Mouse (Mus musculus) stomach, embryonic 16.5 days (tissue): ENCODE measurements at regions not wholly inside any gene's neighbourhood (a gene's known extent, or its start where the extent isn't known, plus 50 kb on each side); places are given as distances from the start of the nearest gene placed in this dataset.

Experiments
- ATAC-seq: fragments of 200-750 bp; cut with Nextera tagmentation; 2 replicates; pipeline ENCODE4 v1.8.0; 2017; ENCODE audit warnings: moderate number of reproducible peaks, moderate TSS enrichment; ENCODE audit not compliant: insufficient read depth, low FRiP score
- H3K27ac ChIP-seq: fragments of 300-500 bp; sonication (generic); 2 replicates; pipeline ENCODE4 v1.5.1; 2014; ENCODE audit warnings: low read length
- H3K27me3 ChIP-seq: fragments of 300-500 bp; sonication (generic); 2 replicates; pipeline ENCODE4 v1.6.1; 2014; ENCODE audit warnings: low read length, control low read depth, mixed read lengths; ENCODE audit not compliant: control insufficient read depth, insufficient read depth
- H3K36me3 ChIP-seq: fragments of 300-500 bp; sonication (generic); 2 replicates; pipeline ENCODE4 v1.6.1; 2014; ENCODE audit warnings: low read length; ENCODE audit not compliant: control insufficient read depth, insufficient read depth
- H3K4me1 ChIP-seq: fragments of 300-500 bp; sonication (generic); 2 replicates; pipeline ENCODE4 v1.6.1; 2014; ENCODE audit warnings: low read length, control low read depth, mixed read lengths; ENCODE audit not compliant: control insufficient read depth, insufficient read depth
- H3K4me2 ChIP-seq: fragments of 300-500 bp; sonication (generic); 2 replicates; pipeline ENCODE4 v1.6.1; 2014; ENCODE audit warnings: low read depth, low read length, mixed read lengths
- H3K4me3 ChIP-seq: fragments of 300-500 bp; sonication (generic); replicated peaks from 2 replicates; pipeline ENCODE4 v1.5.1; 2014; ENCODE audit warnings: mild to moderate bottlenecking, low read length
- H3K9ac ChIP-seq: fragments of 300-500 bp; sonication (generic); 2 replicates; pipeline ENCODE4 v1.6.1; 2014; ENCODE audit warnings: low read length
- H3K9me3 ChIP-seq: fragments of 300-500 bp; sonication (generic); replicated peaks from 2 replicates; pipeline ENCODE4 v1.6.1; 2016; ENCODE audit warnings: low read length, control low read depth; ENCODE audit not compliant: control insufficient read depth
- WGBS: fragments of 180-500 bp; shearing (Covaris S2); extraction: QIAGEN DNeasy Blood & Tissue Kit; methylation state at CpG from one replicate; pipeline ENCODE4 v1.1.7; 2014; 5-methylcytosine and 5-hydroxymethylcytosine counted together

- no peaks in the 10 kb centered on the region for H3K36me3 ChIP-seq
- no peaks in the 10 kb centered on the region for H3K4me1 ChIP-seq
- H3K4me2 ChIP-seq: no peak overlapping the region
- ATAC-seq: no peak
- no peak overlapping the region for H3K9ac ChIP-seq
- no peak overlapping the region for H3K27ac ChIP-seq
- 33% methylated on average over 3 of the region's 3 CpGs for WGBS
- no peaks in the 10 kb centered on the region; the same call in 1 of the 2 replicates for H3K27me3 ChIP-seq
- H3K4me3 ChIP-seq: no peak overlapping the region
- no peaks in the 10 kb centered on the region for H3K9me3 ChIP-seq
These were observed 59.0 kb upstream of the Actrt2 start for GRCm38 (mm10) chr4:154726636-154727045.

GRCm38 (mm10) chr4:154727945-154728344, 60.3 kb upstream of the Actrt2 start:
- WGBS: 77% methylated on average over 7 of the region's 7 CpGs
- no peaks in the 10 kb centered on the region for H3K36me3 ChIP-seq
- H3K4me2 ChIP-seq: no peak overlapping the region
- no peaks in the 10 kb centered on the region for H3K9me3 ChIP-seq
- no peak overlapping the region for H3K27ac ChIP-seq
- H3K27me3 ChIP-seq: no peaks in the 10 kb centered on the region; the same call in 1 of the 2 replicates
- H3K9ac ChIP-seq: no peak overlapping the region
- no peaks in the 10 kb centered on the region for H3K4me1 ChIP-seq
- no peak overlapping the region for H3K4me3 ChIP-seq
- ATAC-seq: no peak

GRCm38 (mm10) chr4:154730646-154731045, 63.0 kb upstream of the Actrt2 start:
- no peak for ATAC-seq
- H3K27ac ChIP-seq: no peak overlapping the region
- H3K27me3 ChIP-seq: no peaks in the 10 kb centered on the region; the same call in 1 of the 2 replicates
- WGBS: 88% methylated on average over 5 of the region's 5 CpGs
- no peak overlapping the region for H3K4me3 ChIP-seq
- no peaks in the 10 kb centered on the region for H3K36me3 ChIP-seq
- no peak overlapping the region for H3K4me2 ChIP-seq
- no peaks in the 10 kb centered on the region for H3K9me3 ChIP-seq
- no peaks in the 10 kb centered on the region for H3K4me1 ChIP-seq
- H3K9ac ChIP-seq: no peak overlapping the region

- Histone ChIP-seq H3K4me3 (no peak overlapping the region), H3K27me3 (no peaks in the 10 kb centered on the region; the same call in 1 of the 2 replicates), H3K4me2 (no peak overlapping the region), H3K4me1 (no peaks in the 10 kb centered on the region), H3K9me3 (no peaks in the 10 kb centered on the region), H3K9ac (no peak overlapping the region), H3K36me3 (no peaks in the 10 kb centered on the region), H3K27ac (no peak overlapping the region)
- no peak for ATAC-seq
- WGBS: 54% methylated on average over 15 of the region's 15 CpGs
These were observed 63.7 kb upstream of the Actrt2 start for GRCm38 (mm10) chr4:154731345-154731744.

- no peak overlapping the region for H3K9ac ChIP-seq
- 62% methylated on average over 6 of the region's 6 CpGs for WGBS
- H3K4me3 ChIP-seq: no peak overlapping the region
- H3K27me3 ChIP-seq: no peaks in the 10 kb centered on the region
- H3K4me1 ChIP-seq: no peaks in the 10 kb centered on the region
- no peak for ATAC-seq
- H3K9me3 ChIP-seq: no peaks in the 10 kb centered on the region
- no peak overlapping the region for H3K27ac ChIP-seq
- no peak overlapping the region for H3K4me2 ChIP-seq
- H3K36me3 ChIP-seq: no peaks in the 10 kb centered on the region
These were observed 68.4 kb upstream of the Actrt2 start for GRCm38 (mm10) chr4:154736071-154736470.

- no peaks in the 10 kb centered on the region for H3K36me3 ChIP-seq
- H3K27me3 ChIP-seq: 0 out of 2 replicates have a peak, but pooled peaks cover 4% of the 10 kb centered on the region
- H3K4me1 ChIP-seq: no peaks in the 10 kb centered on the region
- H3K4me2 ChIP-seq: no peak overlapping the region
- no peak overlapping the region for H3K4me3 ChIP-seq
- no peak overlapping the region for H3K27ac ChIP-seq
- H3K9me3 ChIP-seq: no peaks in the 10 kb centered on the region
- no peak for ATAC-seq
- 52% methylated on average over 27 of the region's 27 CpGs for WGBS
- H3K9ac ChIP-seq: peak overlapping the region; percentile 16; the same call in 1 of the 2 replicates
These were observed 73.6 kb upstream of the Actrt2 start for GRCm38 (mm10) chr4:154741123-154741890.

GRCm38 (mm10) chr4:154746323-154747005, 78.8 kb upstream of the Actrt2 start:
- 81% methylated on average over 16 of the region's 16 CpGs for WGBS
- H3K4me2 ChIP-seq: no peak overlapping the region
- H3K27ac ChIP-seq: no peak overlapping the region
- no peak overlapping the region for H3K9ac ChIP-seq
- no peaks in the 10 kb centered on the region for H3K4me1 ChIP-seq
- no peak for ATAC-seq
- H3K4me3 ChIP-seq: no peak overlapping the region
- H3K27me3 ChIP-seq: 0 out of 2 replicates have a peak, but pooled peaks cover 4% of the 10 kb centered on the region
- H3K9me3 ChIP-seq: no peaks in the 10 kb centered on the region
- H3K36me3 ChIP-seq: no peaks in the 10 kb centered on the region

- WGBS: 80% methylated on average over 4 of the region's 4 CpGs
These were observed 79.3 kb upstream of the Actrt2 start for GRCm38 (mm10) chr4:154747006-154747343.

GRCm38 (mm10) chr4:154749160-154749559, 81.5 kb upstream of the Actrt2 start:
- H3K4me3 ChIP-seq: no peak overlapping the region
- H3K36me3 ChIP-seq: no peaks in the 10 kb centered on the region
- H3K27me3 ChIP-seq: no peaks in the 10 kb centered on the region
- no peak overlapping the region for H3K27ac ChIP-seq
- ATAC-seq: no peak
- H3K9ac ChIP-seq: no peak overlapping the region
- 39% methylated on average over 9 of the region's 9 CpGs for WGBS
- H3K4me1 ChIP-seq: no peaks in the 10 kb centered on the region
- no peak overlapping the region for H3K4me2 ChIP-seq
- H3K9me3 ChIP-seq: no peaks in the 10 kb centered on the region

More at GRCm38 (mm10) chr4:154747006-154747343, 79.3 kb upstream of the Actrt2 start:
- no peaks in the 10 kb centered on the region for H3K27me3 ChIP-seq
- no peak for ATAC-seq
- H3K36me3 ChIP-seq: no peaks in the 10 kb centered on the region
- no peak overlapping the region for H3K4me3 ChIP-seq
- H3K4me1 ChIP-seq: no peaks in the 10 kb centered on the region
- H3K9me3 ChIP-seq: no peaks in the 10 kb centered on the region
- no peak overlapping the region for H3K27ac ChIP-seq
- H3K9ac ChIP-seq: no peak overlapping the region
- no peak overlapping the region for H3K4me2 ChIP-seq
